Comparison of ENCODE assay signal across 8 mouse cellular contexts in the genomic region with DNA sequence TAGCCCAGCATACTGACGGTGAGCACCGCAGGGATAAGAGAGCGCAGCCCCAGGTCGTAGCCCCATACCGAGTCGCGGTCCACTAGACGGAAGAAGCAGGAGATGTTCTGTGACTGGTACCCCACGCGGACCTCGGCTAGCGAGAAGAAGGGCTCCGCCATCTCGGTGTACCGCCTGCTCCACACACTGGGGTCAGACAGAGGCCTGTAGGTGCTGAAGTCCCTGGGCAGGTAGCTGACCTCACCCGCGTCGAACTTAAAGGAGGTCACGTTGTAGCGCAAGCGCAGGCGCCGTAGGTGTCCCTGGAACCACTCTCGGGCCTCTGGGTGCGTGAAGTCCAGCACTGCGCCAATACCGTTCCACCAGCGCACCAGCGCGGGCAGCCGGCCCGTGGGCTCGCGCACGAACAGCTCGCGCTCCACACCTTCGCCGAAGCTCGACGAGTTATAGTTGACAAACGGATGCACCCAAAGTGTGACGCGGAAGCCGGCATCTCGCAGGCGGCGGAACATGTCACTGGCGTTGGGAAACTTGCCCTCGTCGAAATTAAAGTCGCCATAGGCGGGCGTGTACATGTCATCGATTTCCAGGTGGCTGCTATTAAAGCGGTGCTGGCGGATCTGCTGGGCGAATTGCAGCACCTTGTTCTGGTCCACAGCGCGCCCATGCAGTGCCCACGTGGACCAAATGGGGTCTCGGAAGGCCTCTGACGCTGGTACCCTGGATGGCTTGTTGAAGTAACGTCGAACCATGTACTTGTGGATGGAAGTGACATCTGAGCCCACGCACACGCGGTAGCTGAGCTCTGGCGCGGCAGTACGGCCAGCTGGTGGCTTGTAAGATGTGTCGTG. TPM values are rescaled to one million over a fixed set of nuclear protein-coding genes. Genes with fewer than 3 reads are reported as not detected.
A peak's percentile ranks its signal among the peaks of the same experiment; 100 is the strongest.
DNase-seq lines count a peak whose midpoint lies in the region; ATAC-seq lines count a peak whose summit lies in the region.
"Had no signal": no experiment of that assay in that cellular context is flagged by ENCODE, and none has a peak within 500 bp of the region (broad histone marks: within the 10 kb centered on the region; RNA-seq: fewer than 3 reads in every experiment).

No protein-coding gene starts in this region.

- peak overlapping the region; percentile 35; the same call in 1 of the 2 replicates for H3K9ac ChIP-seq in forebrain, embryonic 14.5 days (ENCODE audit: low read length)
- no peak overlapping the region for H3K9ac ChIP-seq in limb, embryonic 15.5 days
- no peak overlapping the region for H3K9ac ChIP-seq in stomach, embryonic 16.5 days (ENCODE audit: low read length)

- peaks cover 21% of the 10 kb centered on the region for H3K4me1 ChIP-seq in forebrain, embryonic 14.5 days (ENCODE audit: control insufficient read depth, insufficient read depth, low read length)
- peaks cover 46% of the 10 kb centered on the region for H3K4me1 ChIP-seq in limb, embryonic 15.5 days
- H3K4me1 ChIP-seq in stomach, embryonic 16.5 days (ENCODE audit: control insufficient read depth, insufficient read depth, low read length) = peaks cover 26% of the 10 kb centered on the region

- H3K4me2 ChIP-seq in forebrain, embryonic 14.5 days (ENCODE audit: low read length) = peak overlapping the region; percentile 51
- H3K4me2 ChIP-seq in limb, embryonic 15.5 days = peak overlapping the region; percentile 60
- H3K4me2 ChIP-seq in stomach, embryonic 16.5 days (ENCODE audit: low read depth, low read length) = peak overlapping the region; percentile 44

- no peaks in the 10 kb centered on the region for H3K36me3 ChIP-seq in forebrain, embryonic 14.5 days (ENCODE audit: control insufficient read depth, insufficient read depth, low read length)
- no peaks in the 10 kb centered on the region for H3K36me3 ChIP-seq in limb, embryonic 15.5 days
- no peaks in the 10 kb centered on the region for H3K36me3 ChIP-seq in stomach, embryonic 16.5 days (ENCODE audit: control insufficient read depth, insufficient read depth, low read length)

- H3K27me3 ChIP-seq in forebrain, embryonic 14.5 days (replicated peaks; ENCODE audit: control insufficient read depth, insufficient read depth, low read length) = peaks cover 44% of the 10 kb centered on the region
- H3K27me3 ChIP-seq in limb, embryonic 15.5 days = peaks cover 85% of the 10 kb centered on the region
- H3K27me3 ChIP-seq in stomach, embryonic 16.5 days (ENCODE audit: control insufficient read depth, insufficient read depth, low read length) = peaks cover 55% of the 10 kb centered on the region

- ATAC-seq in forebrain, embryonic 14.5 days = no peak
- no peak for ATAC-seq in limb, embryonic 15.5 days (ENCODE audit: insufficient number of reproducible peaks, low FRiP score, low TSS enrichment, low read depth)
- no peak for ATAC-seq in stomach, embryonic 16.5 days (ENCODE audit: insufficient read depth, low FRiP score)
- no peak for ATAC-seq in monocyte, adult 5-6 weeks (replicated peaks; ENCODE audit: insufficient number of reproducible peaks, low FRiP score, low TSS enrichment, poor library complexity, severe bottlenecking)

- peak overlapping the region; percentile 26 for H3K4me3 ChIP-seq in forebrain, embryonic 14.5 days (ENCODE audit: low read depth, low read length)
- peak overlapping the region; percentile 33 for H3K4me3 ChIP-seq in limb, embryonic 15.5 days
- H3K4me3 ChIP-seq in stomach, embryonic 16.5 days (replicated peaks; ENCODE audit: low read length) = peak overlapping the region; percentile 20

- 11% methylated on average over 72 of the region's 72 CpGs for WGBS in forebrain, embryonic 14.5 days
- 12% methylated on average over 72 of the region's 72 CpGs for WGBS in limb, embryonic 15.5 days
- 15% methylated on average over 72 of the region's 72 CpGs for WGBS in stomach, embryonic 16.5 days

- peak; percentile 29 for DNase-seq in retina, postnatal 1 day
- DNase-seq in retina, embryonic 14.5 days (ENCODE audit: low spot score) = no peak
- no peak for DNase-seq in forebrain, embryonic 14.5 days (ENCODE audit: low spot score)
- DNase-seq in spleen, adult 18-20 months = no peak

- H3K9me3 ChIP-seq in forebrain, embryonic 14.5 days (replicated peaks; ENCODE audit: control insufficient read depth, low read length) = no peaks in the 10 kb centered on the region
- no peaks in the 10 kb centered on the region for H3K9me3 ChIP-seq in limb, embryonic 15.5 days
- no peaks in the 10 kb centered on the region for H3K9me3 ChIP-seq in stomach, embryonic 16.5 days (replicated peaks; ENCODE audit: control insufficient read depth, low read length)

- no peak overlapping the region for H3K27ac ChIP-seq in forebrain, embryonic 14.5 days (ENCODE audit: low read depth, low read length)
- no peak overlapping the region for H3K27ac ChIP-seq in limb, embryonic 15.5 days
- no peak overlapping the region for H3K27ac ChIP-seq in stomach, embryonic 16.5 days (ENCODE audit: low read length)

RNA-seq across cellular contexts. Expression of a gene that starts 4.7 kb away (rescaled TPM):
- 2.4 and 2.6 TPM in 2 replicates for polyA plus RNA-seq in forebrain, embryonic 14.5 days (2014; fragmentation: Nextera tagmentation; extraction: Ambion mirVana)
- 6.6 and 11.9 TPM in 2 replicates for polyA plus RNA-seq in limb, embryonic 15.5 days (2015; fragmentation: Nextera tagmentation; extraction: Ambion mirVana)
- polyA plus RNA-seq in stomach, embryonic 16.5 days (2015; fragmentation: Nextera tagmentation; extraction: Ambion mirVana) = 7.9 and 9.6 TPM in 2 replicates
- 0.21 TPM in 1 of 3 replicates, not detected in the others for total RNA-seq in monocyte, adult 5-6 weeks (2017)
- total RNA-seq: granulocyte monocyte progenitor cell, adult 5-6 weeks had no signal

RNA-seq across cellular contexts. Expression of a gene that starts 18.9 kb away (rescaled TPM):
- polyA plus RNA-seq in forebrain, embryonic 14.5 days (2014; fragmentation: Nextera tagmentation; extraction: Ambion mirVana) = 10.5 and 11.1 TPM in 2 replicates
- polyA plus RNA-seq in limb, embryonic 15.5 days (2015; fragmentation: Nextera tagmentation; extraction: Ambion mirVana) = 0.88 and 1.1 TPM in 2 replicates
- 0.65 and 0.87 TPM in 2 replicates for polyA plus RNA-seq in stomach, embryonic 16.5 days (2015; fragmentation: Nextera tagmentation; extraction: Ambion mirVana)
- total RNA-seq in monocyte, adult 5-6 weeks (2017) = 2.1 to 2.2 TPM in 2 of 3 replicates, not detected in the other
- total RNA-seq: granulocyte monocyte progenitor cell, adult 5-6 weeks had no signal

RNA-seq across cellular contexts. Expression of a gene that starts 33.3 kb away (rescaled TPM):
- polyA plus RNA-seq in forebrain, embryonic 14.5 days (2014; fragmentation: Nextera tagmentation; extraction: Ambion mirVana) = 80.2 and 82.0 TPM in 2 replicates
- 45.5 and 46.4 TPM in 2 replicates for polyA plus RNA-seq in limb, embryonic 15.5 days (2015; fragmentation: Nextera tagmentation; extraction: Ambion mirVana)
- 49.5 and 49.6 TPM in 2 replicates for polyA plus RNA-seq in stomach, embryonic 16.5 days (2015; fragmentation: Nextera tagmentation; extraction: Ambion mirVana)
- total RNA-seq in monocyte, adult 5-6 weeks (2017) = 4.4 to 10.3 TPM (median 5.0 TPM) in 3 replicates

RNA-seq across cellular contexts. Expression of a gene that starts 33.5 kb away (rescaled TPM):
- 3.0 and 4.1 TPM in 2 replicates for polyA plus RNA-seq in forebrain, embryonic 14.5 days (2014; fragmentation: Nextera tagmentation; extraction: Ambion mirVana)
- 5.8 and 7.2 TPM in 2 replicates for polyA plus RNA-seq in limb, embryonic 15.5 days (2015; fragmentation: Nextera tagmentation; extraction: Ambion mirVana)
- polyA plus RNA-seq in stomach, embryonic 16.5 days (2015; fragmentation: Nextera tagmentation; extraction: Ambion mirVana) = 4.8 and 6.0 TPM in 2 replicates
- 0.57 to 1.6 TPM (median 1.3 TPM) in 3 replicates for total RNA-seq in monocyte, adult 5-6 weeks (2017)
